Mouse (Mus musculus): Measurements from ENCODE around the gene Ino80d. TPM values are rescaled to one million over a fixed set of nuclear protein-coding genes. Genes with fewer than 3 reads are reported as not detected.

The Ino80d gene
- polyA plus RNA-seq, 1 experiment from 2014 or later, result 9.2 TPM

- no peak for DNase-seq (ENCODE audit: low spot score)
Measured at GRCm38 (mm10) chr1:62919219-62919618, 195.2 kb downstream of the Ino80d start.

GRCm38 (mm10) chr1:62916609-62917008 lies 197.9 kb downstream of the Ino80d start:
- DNase-seq (ENCODE audit: low spot score), result no peak

- DNase-seq (ENCODE audit: low spot score), result no peak
Measured at GRCm38 (mm10) chr1:62914495-62914894, 200.0 kb downstream of the Ino80d start.

DNA sequence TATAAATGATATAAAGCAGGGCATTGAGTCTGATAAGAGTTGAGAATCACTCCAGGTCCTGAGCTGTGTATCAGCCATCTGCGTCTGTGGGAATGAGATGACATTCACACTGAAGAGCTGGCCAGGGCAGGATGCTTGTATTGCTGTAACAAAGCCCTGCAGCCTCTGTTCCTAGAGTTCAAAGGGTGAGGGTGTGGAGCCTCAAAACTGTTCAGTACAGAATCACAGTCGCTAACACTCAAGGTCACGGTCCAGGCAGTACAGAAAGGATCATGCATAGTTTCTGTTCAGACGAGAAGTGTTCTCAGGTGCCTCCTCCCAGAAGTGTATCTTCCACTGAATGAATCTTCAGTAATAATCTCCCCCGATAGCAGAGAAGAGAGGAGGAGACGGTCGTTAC lies 203.0 kb downstream of the Ino80d start:
- DNase-seq (ENCODE audit: low spot score), result no peak

DNA sequence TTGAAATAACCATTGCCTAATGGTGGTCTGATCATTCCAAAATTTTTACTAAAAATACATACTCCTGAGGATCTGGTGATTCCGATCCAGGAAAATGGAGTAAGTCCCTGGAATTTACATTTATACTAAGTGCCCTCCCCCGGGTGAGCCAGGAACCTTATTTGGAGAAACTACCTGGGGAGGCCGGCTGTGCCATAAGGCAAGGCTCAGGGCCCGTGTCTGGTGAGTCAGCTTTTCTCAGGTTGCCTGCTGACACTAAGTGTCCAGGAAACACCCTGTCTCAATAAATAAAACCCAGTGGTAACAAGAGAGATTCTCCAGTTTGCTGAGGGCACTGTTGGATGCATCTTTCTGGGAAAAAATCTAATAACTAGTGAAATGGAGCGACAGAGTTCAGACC lies 205.3 kb downstream of the Ino80d start:
- no peak for DNase-seq (ENCODE audit: low spot score)

DNA sequence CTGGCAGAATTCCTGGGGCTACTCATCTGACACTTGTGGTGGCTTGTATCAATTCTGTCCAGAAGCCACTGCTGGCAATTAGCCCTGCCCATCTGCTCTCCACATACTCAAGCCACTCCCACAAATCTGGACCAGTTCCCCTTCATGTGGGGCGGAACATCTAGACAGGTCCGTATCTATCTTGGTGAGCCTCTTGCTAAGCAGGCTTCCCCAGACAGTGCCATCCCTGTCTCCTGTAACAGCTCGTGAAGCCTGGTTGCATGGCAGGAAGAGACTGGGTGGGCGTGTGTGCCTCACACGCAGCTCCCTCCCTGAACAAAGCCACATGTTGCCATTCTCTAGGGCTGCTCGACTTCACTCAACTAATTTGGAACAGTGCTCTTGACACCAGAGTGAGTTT lies 206.0 kb downstream of the Ino80d start:
- DNase-seq (ENCODE audit: low spot score), result no peak

Small RNA genes within 50 kb of the gene (microRNA-seq; reads per million reads assigned to microRNA genes)
- gene Gm24557 (ENCODE audit: borderline number of aligned reads) (not detected), gene Gm44468 (ENCODE audit: borderline number of aligned reads) (not detected)

Other genes with a start within 250 kb of the Ino80d start
- gene Eef1b2, start 62.2 kb upstream of the Ino80d start, polyA plus RNA-seq (2015; fragmentation: Nextera tagmentation; extraction: Ambion mirVana), result 640 and 651 TPM in 2 replicates
- 102 and 108 TPM in 2 replicates for gene Ndufs1, start 62.2 kb upstream of the Ino80d start, polyA plus RNA-seq (2015; fragmentation: Nextera tagmentation; extraction: Ambion mirVana)
- gene Gpr1, start 99.9 kb upstream of the Ino80d start, polyA plus RNA-seq (2015; fragmentation: Nextera tagmentation; extraction: Ambion mirVana), result 0.31 and 0.44 TPM in 2 replicates
- gene Zdbf2, start 158.6 kb upstream of the Ino80d start, polyA plus RNA-seq (2015; fragmentation: Nextera tagmentation; extraction: Ambion mirVana), result 0.32 and 0.34 TPM in 2 replicates

Data from thymus, postnatal 0 days (tissue).